Mouse (Mus musculus) MEL (cell line): ENCODE results near the gene Capn9. TPM values are rescaled to one million over a fixed set of nuclear protein-coding genes. Genes with fewer than 3 reads are reported as not detected.

Experiments
- DNase-seq: peaks from one replicate; pipeline ENCODE4 v3.0.0; 2011; ENCODE audit warnings: low read depth, low spot score
- H3K27ac ChIP-seq: 2 replicates; pipeline ENCODE4 v1.5.1; 2012; ENCODE audit warnings: low read depth, mild to moderate bottlenecking, control low read depth, low read length, moderate library complexity; ENCODE audit not compliant: control insufficient read depth
- H3K27me3 ChIP-seq, 2 experiments: fragments of 150-350 bp in 1 of 2; sonication (generic) in 1 of 2; 2 replicates each; pipeline ENCODE4 v1.6.1; 2012; ENCODE audit warnings: low read length in 2 of 2, mild to moderate bottlenecking in 2 of 2, improper control_type of control experiment in 1 of 2, moderate library complexity in 1 of 2; ENCODE audit not compliant: insufficient read depth in 2 of 2, control insufficient read depth in 1 of 2
- H3K36me3 ChIP-seq, 2 experiments: 2 replicates each; pipeline ENCODE4 v1.6.1; 2012 to 2014; ENCODE audit warnings: low read length in 2 of 2, improper control_type of control experiment in 1 of 2, inconsistent platforms in 1 of 2, mild to moderate bottlenecking in 1 of 2; ENCODE audit not compliant: insufficient read depth in 2 of 2, control insufficient read depth in 1 of 2
- H3K4me1 ChIP-seq, 2 experiments: fragments of 150-350 bp in 1 of 2; sonication (generic) in 1 of 2; 2 replicates each; pipeline ENCODE4 v1.6.1; 2012; ENCODE audit warnings: low read length in 2 of 2, improper control_type of control experiment in 1 of 2, mild to moderate bottlenecking in 1 of 2; ENCODE audit not compliant: insufficient read depth in 2 of 2, control insufficient read depth in 1 of 2
- H3K4me3 ChIP-seq, 2 experiments: fragments of 150-350 bp in 1 of 2; sonication (generic) in 1 of 2; 2 replicates each; pipeline ENCODE4 v1.5.1; 2012; ENCODE audit warnings: low read depth in 2 of 2, low read length in 2 of 2, mild to moderate bottlenecking in 2 of 2, moderate library complexity in 2 of 2, control low read depth in 1 of 2, improper control_type of control experiment in 1 of 2; ENCODE audit not compliant: control insufficient read depth in 1 of 2, insufficient read depth in 1 of 2
- H3K79me2 ChIP-seq: 2 replicates; pipeline ENCODE4 v1.6.1; 2012; ENCODE audit warnings: mild to moderate bottlenecking, low read length, moderate library complexity; ENCODE audit not compliant: control insufficient read depth, poor library complexity, insufficient read depth
- H3K9ac ChIP-seq: 2 replicates; pipeline ENCODE4 v1.6.1; 2012; ENCODE audit warnings: low read depth, mild to moderate bottlenecking, control low read depth, low read length, moderate library complexity; ENCODE audit not compliant: control insufficient read depth, poor library complexity, severe bottlenecking
- H3K9me3 ChIP-seq: fragments of 150-350 bp; sonication (generic); replicated peaks from 2 replicates; pipeline ENCODE4 v1.6.1; 2012; ENCODE audit warnings: mild to moderate bottlenecking, low read length, improper control_type of control experiment, moderate library complexity; ENCODE audit not compliant: insufficient read depth
- BHLHE40 ChIP-seq: IDR thresholded peaks from 2 replicates; pipeline ENCODE4 v1.6.1; 2012; ENCODE audit warnings: low read depth, mild to moderate bottlenecking, inconsistent platforms, low read length, improper control_type of control experiment, borderline replicate concordance
- CHD1 ChIP-seq: IDR thresholded peaks from 2 replicates; pipeline ENCODE4 v1.6.1; 2012; ENCODE audit warnings: low read depth, mild to moderate bottlenecking, inconsistent platforms, low read length, improper control_type of control experiment
- CHD2 ChIP-seq: IDR thresholded peaks from 2 replicates; pipeline ENCODE4 v1.6.1; 2011; ENCODE audit warnings: low read length, improper control_type of control experiment
- CTCF ChIP-seq, 3 experiments: IDR thresholded peaks in 2 of 3; conservative IDR thresholded peaks in 1 of 3; 2 replicates each; pipeline ENCODE4 v1.5.1; 2011 to 2012; ENCODE audit warnings: low read length in 3 of 3, low read depth in 2 of 3, mild to moderate bottlenecking in 2 of 3, improper control_type of control experiment in 1 of 3, inconsistent platforms in 1 of 3, mixed read lengths in 1 of 3, moderate library complexity in 1 of 3; ENCODE audit not compliant: control insufficient read depth in 1 of 3, insufficient read depth in 1 of 3, poor library complexity in 1 of 3, severe bottlenecking in 1 of 3
- E2F4 ChIP-seq: IDR thresholded peaks from 2 replicates; pipeline ENCODE4 v1.6.1; 2011; ENCODE audit warnings: low read depth, low read length, improper control_type of control experiment, borderline replicate concordance
- ETS1 ChIP-seq: IDR thresholded peaks from 2 replicates; pipeline ENCODE4 v1.6.1; 2012; ENCODE audit warnings: low read depth, mild to moderate bottlenecking, inconsistent platforms, low read length, improper control_type of control experiment, moderate library complexity
- GABPA ChIP-seq: IDR thresholded peaks from 2 replicates; pipeline ENCODE4 v1.6.1; 2012; ENCODE audit warnings: low read depth, mild to moderate bottlenecking, inconsistent platforms, low read length, improper control_type of control experiment, moderate library complexity
- GATA1 ChIP-seq: IDR thresholded peaks from 2 replicates; pipeline ENCODE4 v1.6.1; 2011; ENCODE audit warnings: low read depth, low read length, improper control_type of control experiment
- JUND ChIP-seq: IDR thresholded peaks from 2 replicates; pipeline ENCODE4 v1.6.1; 2011; ENCODE audit warnings: low read depth, mild to moderate bottlenecking, improper control_type of control experiment, low read length
- MAZ ChIP-seq: IDR thresholded peaks from 2 replicates; pipeline ENCODE4 v1.6.1; 2012; ENCODE audit warnings: low read depth, mild to moderate bottlenecking, inconsistent platforms, low read length, improper control_type of control experiment
- MXI1 ChIP-seq: IDR thresholded peaks from 2 replicates; pipeline ENCODE4 v1.6.1; 2011; ENCODE audit warnings: mild to moderate bottlenecking, low read depth, low read length, improper control_type of control experiment
- MYC ChIP-seq: IDR thresholded peaks from 2 replicates; pipeline ENCODE4 v1.6.1; 2011; ENCODE audit warnings: low read depth, mild to moderate bottlenecking, low read length, improper control_type of control experiment, moderate library complexity
- NRF1 ChIP-seq: IDR thresholded peaks from 2 replicates; pipeline ENCODE4 v1.6.1; 2014; ENCODE audit warnings: low read depth, mild to moderate bottlenecking, inconsistent platforms, low read length, improper control_type of control experiment, moderate library complexity; ENCODE audit not compliant: poor library complexity, insufficient read depth, severe bottlenecking
- POLR2AphosphoS2 ChIP-seq: IDR thresholded peaks from 2 replicates; pipeline ENCODE4 v1.6.1; 2011; ENCODE audit warnings: low read length, improper control_type of control experiment
- POLR2AphosphoS5 ChIP-seq: IDR thresholded peaks from 2 replicates; pipeline ENCODE4 v1.6.1; 2012; ENCODE audit warnings: low read depth, borderline replicate concordance, mild to moderate bottlenecking, inconsistent platforms, low read length, moderate library complexity, mixed read lengths
- SIN3A ChIP-seq: IDR thresholded peaks from 2 replicates; pipeline ENCODE4 v1.6.1; 2012; ENCODE audit warnings: low read length, improper control_type of control experiment, inconsistent platforms
- SMC3 ChIP-seq: IDR thresholded peaks from 2 replicates; pipeline ENCODE4 v1.6.1; 2011; ENCODE audit warnings: low read depth, low read length, improper control_type of control experiment
- TAL1 ChIP-seq: IDR thresholded peaks from 2 replicates; pipeline ENCODE4 v1.6.1; 2012; ENCODE audit warnings: mild to moderate bottlenecking, inconsistent platforms, low read length, moderate library complexity, mixed read lengths
- UBTF ChIP-seq: IDR thresholded peaks from 2 replicates; pipeline ENCODE4 v1.6.1; 2012; ENCODE audit warnings: low read depth, mild to moderate bottlenecking, inconsistent platforms, low read length, improper control_type of control experiment, moderate library complexity, borderline replicate concordance; ENCODE audit not compliant: insufficient read depth
- USF1 ChIP-seq: IDR thresholded peaks from 2 replicates; pipeline ENCODE4 v1.6.1; 2014; ENCODE audit warnings: low read depth, mild to moderate bottlenecking, inconsistent platforms, low read length, improper control_type of control experiment, moderate library complexity
- USF2 ChIP-seq, 2 experiments: IDR thresholded peaks; 2 replicates each; pipeline ENCODE4 v1.6.1; 2011 to 2012; ENCODE audit warnings: improper control_type of control experiment in 2 of 2, low read length in 2 of 2, borderline replicate concordance in 1 of 2, inconsistent platforms in 1 of 2, low read depth in 1 of 2, mild to moderate bottlenecking in 1 of 2; ENCODE audit not compliant: insufficient read depth in 1 of 2
- ZMIZ1 ChIP-seq: IDR thresholded peaks from 2 replicates; pipeline ENCODE4 v1.6.1; 2012; ENCODE audit warnings: low read depth, mild to moderate bottlenecking, inconsistent platforms, low read length, improper control_type of control experiment, moderate library complexity
- ZNF384 ChIP-seq: IDR thresholded peaks from 2 replicates; pipeline ENCODE4 v1.6.1; 2012; ENCODE audit warnings: low read depth, mild to moderate bottlenecking, inconsistent platforms, low read length, improper control_type of control experiment
- polyA plus RNA-seq, 2 experiments: library from polyadenylated mRNA; stranded (reverse) in 1 of 2; unstranded in 1 of 2; fragments of >175 nt in 1 of 2; fragments of >200 nt in 1 of 2; gene quantifications; 2 replicates each; pipeline versions ENCODE4 v1.2.1 to v1.2.4; 2012; ENCODE audit warnings: low replicate concordance in 2 of 2, low read depth in 1 of 2; ENCODE audit not compliant: insufficient read length in 2 of 2, insufficient read depth in 1 of 2, missing spikeins in 1 of 2
- total RNA-seq: library from RNA; depleted of rRNA; stranded (reverse); fragments of 300-350 nt; gene quantifications from 2 replicates; pipeline ENCODE4 v1.2.3, GENCODE M21; 2012

Capn9 gene
- total and polyA plus RNA-seq, 3 experiments, result not detected

DNA sequence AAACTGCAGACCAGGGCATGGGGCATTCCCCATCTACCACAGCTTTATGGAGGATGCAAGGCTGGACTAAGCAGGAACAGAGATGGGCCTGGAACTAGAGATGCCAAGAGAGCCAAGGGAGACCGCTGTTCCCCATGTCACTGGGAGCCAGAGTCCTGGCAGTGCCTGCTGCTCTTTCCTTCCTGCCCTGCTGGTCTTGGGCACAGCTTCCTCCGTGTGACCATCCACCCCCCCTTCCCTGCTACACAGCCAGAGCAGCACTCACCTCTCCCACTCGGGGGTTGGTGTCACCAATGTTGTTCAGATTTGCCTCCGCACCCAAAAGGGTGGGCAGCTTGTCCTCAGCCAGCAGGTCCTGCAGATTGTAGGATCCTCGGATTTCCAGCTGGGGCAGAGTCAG, 18.4 kb upstream of the Capn9 start:
- H3K9me3 ChIP-seq, result no peaks in the 10 kb centered on the region
- H3K4me3 ChIP-seq, result no peak overlapping the region
- TF ChIP-seq MXI1 (no peak), BHLHE40 (no peak), ZMIZ1 (no peak), POLR2AphosphoS2 (no peak), USF2 (IDR thresholded peaks at IDR 0.05; ENCODE audit: borderline replicate concordance in 1 of 2, insufficient read depth in 1 of 2, low read depth in 1 of 2, low read length in 2 of 2) (no peak), GABPA (no peak), MYC (no peak), ETS1 (no peak), ZNF384 (no peak), TAL1 (no peak), NRF1 (no peak), SMC3 (no peak), UBTF (no peak), CHD2 (no peak)
- H3K27me3 ChIP-seq, result no peaks in the 10 kb centered on the region
- no peaks in the 10 kb centered on the region for H3K79me2 ChIP-seq
- H3K4me1 ChIP-seq, result no peaks in the 10 kb centered on the region
- H3K9ac ChIP-seq, result no peak overlapping the region
- no peaks in the 10 kb centered on the region; a peak in 1 of 4 replicates for H3K36me3 ChIP-seq
- no peak overlapping the region for H3K27ac ChIP-seq
- no peak for DNase-seq

GRCm38 (mm10) chr8:124567126-124567525, 8.8 kb upstream of the Capn9 start:
- no peaks in the 10 kb centered on the region for H3K36me3 ChIP-seq
- no peaks in the 10 kb centered on the region for H3K9me3 ChIP-seq
- no peaks in the 10 kb centered on the region for H3K4me1 ChIP-seq
- DNase-seq, result no peak
- no peak overlapping the region for H3K27ac ChIP-seq
- H3K79me2 ChIP-seq, result no peaks in the 10 kb centered on the region
- no peak for TF ChIP-seq POLR2AphosphoS5
- TF ChIP-seq MAZ, result no peak
- TF ChIP-seq SIN3A, result no peak
- TF ChIP-seq CHD1, result no peak
- no peak for TF ChIP-seq ZMIZ1
- no peak for TF ChIP-seq USF1
- no peak for TF ChIP-seq GATA1
- no peak for TF ChIP-seq E2F4
- no peak for TF ChIP-seq CTCF (IDR thresholded peaks at IDR 0.05 in 2 of 3, conservative IDR thresholded peaks at IDR 0.05 in 1 of 3; ENCODE audit: control insufficient read depth in 1 of 3, insufficient read depth in 1 of 3, low read depth in 2 of 3, low read length in 3 of 3, poor library complexity in 1 of 3, severe bottlenecking in 1 of 3)
- no peak for TF ChIP-seq CHD2
- no peak for TF ChIP-seq JUND
- no peaks in the 10 kb centered on the region for H3K27me3 ChIP-seq
- H3K9ac ChIP-seq, result no peak overlapping the region
- H3K4me3 ChIP-seq, result no peak overlapping the region
